Mouse (Mus musculus) gastrocnemius, adult 18-20 months (tissue): Measurements from ENCODE around the gene Hist1h2br. TPM values are rescaled to one million over a fixed set of nuclear protein-coding genes. Genes with fewer than 3 reads are reported as not detected.
"Not testable (repeated sequence)": the region's sequence is repeated elsewhere in the genome, so short reads cannot be mapped to it uniquely, and the experiment has no call there.

Experiments
- DNase-seq: peaks from one replicate; pipeline ENCODE4 v3.0.0; 2021; ENCODE audit warnings: low spot score
- microRNA-seq: library from miRNA; unstranded; fragments of <30 nt; microRNA quantifications from one replicate; pipeline ENCODE4 v1.2.0, GENCODE M21; 2021
- total RNA-seq, 2 experiments: library from RNA; stranded (reverse); gene quantifications; 2 replicates each; pipeline ENCODE4 v1.2.3; 2021

Gene Hist1h2br
- total RNA-seq, 2 experiments from 2014 or later, result 14.3 to 17.8 TPM

GRCm38 (mm10) chr13:21840508-21840907, 7.0 kb downstream of the Hist1h2br start:
- not testable (repeated sequence) for DNase-seq

- DNase-seq, result not testable (repeated sequence)
These were observed 12.8 kb downstream of the Hist1h2br start for GRCm38 (mm10) chr13:21846356-21846755.

GRCm38 (mm10) chr13:21847883-21848282, 14.3 kb downstream of the Hist1h2br start:
- no peak for DNase-seq

- not testable (repeated sequence) for DNase-seq
These were observed 17.2 kb downstream of the Hist1h2br start for GRCm38 (mm10) chr13:21850696-21851095.

- peak; percentile 56 for DNase-seq
These were observed 18.8 kb downstream of the Hist1h2br start for GRCm38 (mm10) chr13:21852215-21852945.

GRCm38 (mm10) chr13:21855146-21855545, 21.6 kb downstream of the Hist1h2br start:
- peak; percentile 64 for DNase-seq

GRCm38 (mm10) chr13:21855698-21856162, 22.2 kb downstream of the Hist1h2br start:
- DNase-seq, result peak; percentile 37

GRCm38 (mm10) chr13:21861608-21862007, 28.1 kb downstream of the Hist1h2br start:
- no peak for DNase-seq

GRCm38 (mm10) chr13:21865503-21865902, 32.0 kb downstream of the Hist1h2br start:
- DNase-seq, result not testable (repeated sequence)

GRCm38 (mm10) chr13:21880735-21881134, 47.2 kb downstream of the Hist1h2br start:
- DNase-seq, result no peak

- no peak for DNase-seq
These were observed 48.5 kb downstream of the Hist1h2br start for GRCm38 (mm10) chr13:21881878-21882669.

GRCm38 (mm10) chr13:21882760-21883405, 49.3 kb downstream of the Hist1h2br start:
- DNase-seq, result no peak

- DNase-seq, result no peak
These were observed 49.9 kb downstream of the Hist1h2br start for GRCm38 (mm10) chr13:21883407-21883806.

- DNase-seq, result no peak
These were observed 51.0 kb downstream of the Hist1h2br start for GRCm38 (mm10) chr13:21884586-21884985.

Small RNA genes within 50 kb of the gene (microRNA-seq; reads per million reads assigned to microRNA genes)
- gene Gm19658 (not detected), gene Gm44346 (not detected), gene Gm44466 (not detected)

Other genes starting within 250 kb of the Hist1h2br start
- not detected for gene Olfr1362, start 219.7 kb upstream of the Hist1h2br start, total RNA-seq
- not detected for gene Olfr11, start 191.2 kb upstream of the Hist1h2br start, total RNA-seq
- not detected for gene Olfr1361, start 170.4 kb upstream of the Hist1h2br start, total RNA-seq
- not detected for gene Olfr1360, start 156.3 kb upstream of the Hist1h2br start, total RNA-seq
- gene Olfr1359, start 135.6 kb upstream of the Hist1h2br start, total RNA-seq, result not detected
- gene Hist1h2bl, start 117.6 kb upstream of the Hist1h2br start, total RNA-seq, result 1 to 10 TPM; 3.4 to 3.7 TPM
- 1 to 10 TPM in 1 of 2 experiments, not detected in 1; 1.5 TPM for gene Hist1h2ai, start 117.3 kb upstream of the Hist1h2br start, total RNA-seq
- gene Hist1h3h, start 116.1 kb upstream of the Hist1h2br start, total RNA-seq, result 1 to 10 TPM in 1 of 2 experiments, not detected in 1; 2.3 TPM
- not detected for gene Hist1h2bm, start 111.7 kb upstream of the Hist1h2br start, total RNA-seq
- under 1 TPM; 0.43 to 0.59 TPM for gene Hist1h4j, start 98.7 kb upstream of the Hist1h2br start, total RNA-seq
- 10 to 100 TPM; 15.2 to 22.0 TPM for gene Hist1h4k, start 83.2 kb upstream of the Hist1h2br start, total RNA-seq
- not detected for gene Hist1h2ak, start 79.9 kb upstream of the Hist1h2br start, total RNA-seq
- gene Hist1h2bn, start 79.6 kb upstream of the Hist1h2br start, total RNA-seq, result 1 to 10 TPM in 1 of 2 experiments, not detected in 1; 1.1 TPM
- gene Hist1h1b, start 53.1 kb upstream of the Hist1h2br start, total RNA-seq, result under 1 TPM; 0.32 to 0.52 TPM
- gene Hist1h3i, start 50.4 kb upstream of the Hist1h2br start, total RNA-seq, result 10 to 100 TPM; 12.0 to 12.2 TPM
- not detected for gene Hist1h2an, start 46.5 kb upstream of the Hist1h2br start, total RNA-seq
- gene Hist1h2bp, start 46.3 kb upstream of the Hist1h2br start, total RNA-seq, result not detected
- 10 to 100 TPM; 14.4 to 17.7 TPM for gene Hist1h2bq, start 23.5 kb upstream of the Hist1h2br start, total RNA-seq
- 1 to 10 TPM; 3.1 to 3.5 TPM for gene Hist1h2ao, start 23.3 kb upstream of the Hist1h2br start, total RNA-seq
- 10 to 100 TPM; 46.0 to 49.7 TPM for gene Hist1h4m, start 22.0 kb upstream of the Hist1h2br start, total RNA-seq
- 1 to 10 TPM; 5.3 to 9.1 TPM for gene Hist1h4n, start 1.5 kb upstream of the Hist1h2br start, total RNA-seq
- not detected for gene Hist1h2ap, start 236 bp upstream of the Hist1h2br start, total RNA-seq
- gene Zfp184, start 111.4 kb downstream of the Hist1h2br start, total RNA-seq, result under 1 TPM; 0.48 to 0.69 TPM
- not detected for gene Pom121l2, start 147.5 kb downstream of the Hist1h2br start, total RNA-seq
- gene Prss16, start 176.0 kb downstream of the Hist1h2br start, total RNA-seq, result not detected
- gene Hist1h2ah, start 201.8 kb downstream of the Hist1h2br start, total RNA-seq, result 1 to 10 TPM; 1.6 to 2.2 TPM
- gene Hist1h2bk, start 202.1 kb downstream of the Hist1h2br start, total RNA-seq, result 1 to 10 TPM; 2.1 to 3.6 TPM
- gene Hist1h4i, start 207.6 kb downstream of the Hist1h2br start, total RNA-seq, result 10 to 100 TPM; 27.1 to 27.8 TPM
- 1 to 10 TPM; 2.5 to 2.9 TPM for gene Hist1h2ag, start 209.2 kb downstream of the Hist1h2br start, total RNA-seq
- gene Hist1h2bj, start 209.5 kb downstream of the Hist1h2br start, total RNA-seq, result 1 to 10 TPM; 2.4 to 2.7 TPM